Mouse (Mus musculus) heart, postnatal 0 days (tissue): ENCODE results near the gene Slc25a28.

ENCODE experiments used
- CTCF ChIP-seq: IDR thresholded peaks from 2 replicates; pipeline ENCODE4 v1.5.1; 2016; ENCODE audit warnings: antibody characterized with exemption, control low read depth, low read depth
- EP300 ChIP-seq: IDR thresholded peaks from 2 replicates; pipeline ENCODE4 v1.6.1; 2016; ENCODE audit warnings: antibody characterized with exemption, low read depth

GRCm38 (mm10) chr19:43616889-43617288 is 57.8 kb downstream of the Slc25a28 start:
- TF ChIP-seq CTCF (no peak), EP300 (no peak)
